Mouse (Mus musculus): Measurements from ENCODE around the gene Maoa. TPM values are rescaled to one million over a fixed set of nuclear protein-coding genes. Genes with fewer than 3 reads are reported as not detected.

Maoa gene
- 17.2 and 19.1 TPM in 2 replicates for polyA plus RNA-seq (2015; fragmentation: Nextera tagmentation; extraction: Ambion mirVana)

DNA sequence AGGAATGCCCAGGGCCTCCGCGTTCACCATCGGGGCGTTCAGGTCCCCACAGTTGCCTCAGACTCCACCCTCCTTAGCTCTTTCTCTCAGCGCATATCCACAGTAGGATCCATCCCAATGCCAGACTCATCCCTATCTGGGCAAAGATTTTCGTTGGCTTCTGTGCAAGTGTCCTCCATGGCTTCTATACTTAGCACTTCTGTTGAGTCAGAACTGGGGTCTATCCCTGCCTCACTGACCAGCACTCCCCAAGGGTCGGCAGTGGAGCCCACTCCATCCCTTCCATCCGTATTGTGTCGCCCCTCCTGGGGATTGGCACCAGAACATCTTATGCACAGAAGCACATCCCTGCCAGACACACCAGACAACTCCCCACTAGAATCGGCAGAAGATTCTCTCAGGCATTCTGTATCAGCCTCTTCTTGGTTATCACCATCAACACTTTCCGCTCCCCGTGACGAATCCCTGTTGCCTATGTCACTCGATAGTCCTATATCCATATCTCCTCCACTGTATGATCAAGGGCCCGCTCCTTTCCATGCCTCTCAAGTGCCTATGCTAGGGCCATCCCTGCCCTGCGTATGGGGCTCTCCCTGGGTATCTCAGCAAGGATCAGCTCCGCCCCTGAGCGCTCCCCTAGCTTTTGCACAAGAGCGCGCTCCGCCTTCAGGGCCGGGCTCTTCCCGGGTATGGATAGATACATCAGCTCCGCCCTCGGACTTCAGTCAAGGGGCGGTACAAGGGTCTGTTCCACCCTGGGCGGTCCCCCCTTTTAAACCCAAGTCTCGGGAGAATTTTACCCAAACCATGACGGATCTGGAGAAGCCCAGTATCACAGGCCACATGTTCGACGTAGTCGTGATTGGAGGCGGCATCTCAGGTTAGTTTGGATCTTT lies at the start of gene Maoa:
Maoa (plus strand) TSS at position 665 of the 896 bp plus-strand sequence.
- H3K9me3 ChIP-seq (replicated peaks): no peaks in the 10 kb centered on the region

DNA sequence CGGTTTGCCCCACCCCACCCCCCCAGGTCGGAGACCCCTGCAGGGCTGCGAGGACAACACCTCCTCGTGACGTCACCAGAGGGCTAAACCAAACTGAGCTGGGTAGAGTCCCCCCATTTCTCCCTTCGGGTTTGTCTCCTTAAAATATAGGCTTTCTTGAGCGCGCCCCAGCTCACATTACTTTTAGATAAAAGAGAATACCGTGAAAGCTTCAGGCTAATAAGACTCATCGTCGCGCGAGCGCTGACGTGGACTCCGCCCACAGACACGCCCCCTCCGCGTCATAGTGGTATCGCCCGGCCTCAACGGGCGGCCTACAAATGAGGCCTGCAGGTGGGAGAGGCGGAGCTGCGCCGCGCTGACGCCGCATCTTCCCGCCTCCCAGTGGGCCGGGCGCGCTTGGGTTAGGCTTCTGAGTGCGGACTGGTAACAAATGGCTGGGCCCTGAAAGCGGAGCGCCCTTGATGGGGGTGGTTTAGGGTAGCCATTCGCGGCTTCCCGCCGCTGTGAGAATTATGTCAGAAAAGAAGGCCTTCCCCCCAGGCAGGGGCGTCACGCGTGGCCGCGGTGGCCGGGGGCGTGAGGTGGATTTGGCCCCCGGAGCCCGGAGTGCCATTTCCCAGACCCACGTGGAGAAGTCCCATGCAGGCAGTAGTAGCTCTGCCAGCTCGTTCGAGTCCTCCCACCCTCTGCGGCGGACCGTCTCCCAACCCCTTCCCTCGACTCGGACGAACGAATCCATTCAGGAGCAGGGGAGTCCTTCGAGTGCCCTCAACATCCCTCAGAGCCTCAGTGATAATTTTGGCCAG lies 1.1 kb upstream of the Maoa start:
- H3K27me3 ChIP-seq: no peaks in the 10 kb centered on the region
- H3K4me1 ChIP-seq: no peaks in the 10 kb centered on the region
- 14% methylated on average over 60 of the region's 60 CpGs for WGBS
- H3K27ac ChIP-seq: peak overlapping the region; percentile 83
- H3K4me2 ChIP-seq: peak overlapping the region; percentile 75
- peak overlapping the region; percentile 54 for H3K9ac ChIP-seq
- ATAC-seq (replicated peaks; ENCODE audit: low FRiP score): peak; percentile 96
- peak overlapping the region; percentile 55 for H3K4me3 ChIP-seq (replicated peaks)
- H3K9me3 ChIP-seq (replicated peaks): no peaks in the 10 kb centered on the region
- no peaks in the 10 kb centered on the region for H3K36me3 ChIP-seq

More for the DNA sequence above, at the start of gene Maoa:
- ATAC-seq (replicated peaks; ENCODE audit: low FRiP score): peak; percentile 92
- Histone ChIP-seq H3K4me3 (replicated peaks) (peak within 1 kb of the TSS; percentile 55), H3K4me2 (peak within 1 kb of the TSS; percentile 75), H3K4me1 (no peaks in the 10 kb centered on the region), H3K27ac (peak within 1 kb of the TSS; percentile 83), H3K27me3 (no peaks in the 10 kb centered on the region), H3K36me3 (no peaks in the 10 kb centered on the region), H3K9ac (peak within 1 kb of the TSS; percentile 54)
- 17% methylated on average over 33 of the region's 33 CpGs for WGBS

DNA sequence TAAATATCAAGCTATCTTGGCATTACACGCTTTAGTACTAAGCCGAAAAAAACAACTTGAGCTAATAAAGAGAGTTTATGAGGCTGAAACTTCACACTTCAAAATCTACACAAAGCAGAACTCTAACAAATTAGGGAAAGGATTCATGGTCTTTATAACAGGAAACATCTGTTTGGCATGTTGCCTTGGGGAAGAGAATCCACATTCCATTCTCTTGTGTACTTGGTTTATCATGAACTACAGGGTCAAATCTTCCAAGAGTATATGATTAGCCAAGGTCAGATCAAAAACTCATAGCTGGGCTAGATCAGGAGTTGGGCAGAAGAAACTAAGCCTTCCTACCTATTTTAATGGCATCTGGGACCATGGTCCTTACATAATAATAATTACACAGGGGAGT lies 37.0 kb downstream of the Maoa start:
- no peak overlapping the region for H3K4me2 ChIP-seq
- H3K27me3 ChIP-seq: no peaks in the 10 kb centered on the region
- H3K27ac ChIP-seq: no peak overlapping the region
- no peaks in the 10 kb centered on the region for H3K9me3 ChIP-seq (replicated peaks)
- H3K9ac ChIP-seq: no peak overlapping the region
- peak; percentile 54; the same call in 1 of the 2 replicates for ATAC-seq (replicated peaks; ENCODE audit: low FRiP score)
- no peaks in the 10 kb centered on the region for H3K36me3 ChIP-seq
- no peak overlapping the region for H3K4me3 ChIP-seq (replicated peaks)
- 32% methylated on average over 2 of the region's 2 CpGs for WGBS
- H3K4me1 ChIP-seq: no peaks in the 10 kb centered on the region

DNA sequence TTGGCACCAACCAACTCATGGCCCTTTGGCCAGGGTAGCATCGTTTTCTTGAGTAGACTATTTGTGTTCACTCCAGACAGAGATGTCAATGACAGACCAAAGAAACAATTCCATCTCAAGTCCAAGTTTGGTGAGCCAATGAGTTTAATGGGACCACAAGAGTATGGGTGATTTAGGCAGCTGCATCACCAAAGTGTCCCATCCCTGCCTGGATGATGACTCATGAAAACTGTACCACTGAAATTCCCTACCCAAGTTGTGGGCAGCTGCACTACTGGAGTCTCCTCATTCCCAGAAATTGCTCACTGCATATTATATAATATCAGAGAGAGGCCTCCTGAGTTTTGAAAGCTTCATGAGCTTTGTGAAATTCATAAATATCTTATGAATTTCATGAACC lies 86.6 kb downstream of the Maoa start:
- Histone ChIP-seq H3K9ac (no peak overlapping the region), H3K36me3 (no peaks in the 10 kb centered on the region), H3K4me1 (no peaks in the 10 kb centered on the region), H3K4me2 (no peak overlapping the region), H3K27ac (no peak overlapping the region), H3K9me3 (replicated peaks) (no peaks in the 10 kb centered on the region), H3K4me3 (replicated peaks) (no peak overlapping the region), H3K27me3 (no peaks in the 10 kb centered on the region)
- 68% methylated on average over 1 of the region's 1 CpGs for WGBS
- ATAC-seq (replicated peaks; ENCODE audit: low FRiP score): no peak

DNA sequence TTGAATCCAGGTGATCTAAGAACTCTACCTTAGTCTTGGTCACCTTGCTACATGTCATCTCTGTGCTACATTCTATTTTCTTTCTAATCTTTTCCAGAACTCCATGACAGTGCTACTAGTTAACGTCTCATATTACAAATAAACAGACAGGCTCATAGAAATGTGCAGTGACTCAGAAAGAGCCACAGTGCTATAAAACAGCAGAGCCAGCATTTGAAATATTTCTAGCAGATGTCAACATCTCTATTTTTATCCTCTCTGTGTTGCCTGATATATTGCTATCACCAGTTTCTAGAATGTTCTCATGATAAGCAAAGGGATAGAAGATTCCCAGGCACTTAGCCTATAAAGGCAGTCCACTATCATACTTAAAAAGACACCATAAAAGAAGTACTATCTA lies 94.5 kb downstream of the Maoa start:
- no peaks in the 10 kb centered on the region for H3K36me3 ChIP-seq
- no peak overlapping the region for H3K4me2 ChIP-seq
- ATAC-seq (replicated peaks; ENCODE audit: low FRiP score): no peak

More for the DNA sequence above, 94.5 kb downstream of the Maoa start:
- Histone ChIP-seq H3K4me3 (replicated peaks) (no peak overlapping the region), H3K27me3 (no peaks in the 10 kb centered on the region), H3K4me1 (no peaks in the 10 kb centered on the region), H3K9me3 (replicated peaks) (no peaks in the 10 kb centered on the region), H3K27ac (no peak overlapping the region), H3K9ac (no peak overlapping the region)
- 59% methylated on average over 1 of the region's 1 CpGs for WGBS

Other genes with a start within 250 kb of the Maoa start
- gene Cypt1, start 96.8 kb upstream of the Maoa start, polyA plus RNA-seq (2015; fragmentation: Nextera tagmentation; extraction: Ambion mirVana): not detected in 2 replicates
- 5.9 and 7.2 TPM in 2 replicates for gene Maob, start 197.7 kb downstream of the Maoa start, polyA plus RNA-seq (2015; fragmentation: Nextera tagmentation; extraction: Ambion mirVana)

Measured in kidney, embryonic 15.5 days (tissue).